Mouse (Mus musculus) c-Kit-negative CD71-positive TER-119-positive erythroid progenitor cells, embryonic 14.5 days (primary cell): ENCODE measurements around the gene Cd22.
"Not testable (repeated sequence)": the region's sequence is repeated elsewhere in the genome, so short reads cannot be mapped to it uniquely, and the experiment has no call there.

ENCODE experiments used
- DNase-seq: peaks from one replicate; pipeline ENCODE4 v3.0.0-alpha.2; 2013; ENCODE audit warnings: low read depth, low spot score

The Cd22 gene

DNA sequence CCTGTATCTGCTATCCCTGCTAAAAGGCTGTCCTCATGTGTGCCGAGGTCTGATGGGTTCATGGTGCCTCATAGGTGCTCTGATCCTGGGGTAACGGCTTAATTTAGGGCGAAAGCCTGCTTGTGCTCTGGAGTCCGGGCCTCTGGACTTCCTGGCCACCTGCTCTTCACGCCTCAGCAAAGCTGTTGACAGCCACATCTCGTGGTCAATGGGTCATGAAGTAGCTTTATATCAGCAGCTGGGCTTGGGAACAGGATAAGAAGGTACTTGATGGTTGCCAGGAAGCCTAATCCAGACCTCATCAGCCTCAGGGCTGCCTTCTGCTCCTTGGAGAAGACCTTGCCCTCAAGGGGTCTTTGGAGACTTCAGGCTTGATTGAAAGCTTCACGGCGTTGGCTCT is 16.8 kb downstream of the Cd22 start:
- no peak for DNase-seq

DNA sequence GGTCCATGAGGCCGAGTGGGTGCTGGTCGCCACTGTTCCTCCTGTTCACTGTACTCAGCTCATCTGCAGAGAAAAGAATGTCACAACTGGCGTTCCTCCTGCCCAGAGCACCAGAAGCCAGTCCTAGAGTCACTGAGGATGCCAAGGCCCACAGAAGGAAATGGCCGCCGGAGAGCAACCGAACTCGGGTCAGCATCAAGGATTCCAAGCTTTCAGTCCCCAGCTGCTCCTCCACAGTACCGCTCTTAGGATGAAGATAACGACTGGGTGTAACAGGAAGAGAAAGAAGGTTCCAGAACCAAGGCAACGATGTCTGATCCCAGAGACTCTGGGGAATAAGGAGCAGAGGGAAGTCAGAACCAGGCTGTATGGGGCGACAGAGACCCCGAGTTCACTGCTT is 18.7 kb downstream of the Cd22 start, which contains the start of gene Ffar1:
TSS of gene Ffar1 (minus strand) at position 101 of the 400 bp plus-strand sequence.
- DNase-seq: no peak

DNA sequence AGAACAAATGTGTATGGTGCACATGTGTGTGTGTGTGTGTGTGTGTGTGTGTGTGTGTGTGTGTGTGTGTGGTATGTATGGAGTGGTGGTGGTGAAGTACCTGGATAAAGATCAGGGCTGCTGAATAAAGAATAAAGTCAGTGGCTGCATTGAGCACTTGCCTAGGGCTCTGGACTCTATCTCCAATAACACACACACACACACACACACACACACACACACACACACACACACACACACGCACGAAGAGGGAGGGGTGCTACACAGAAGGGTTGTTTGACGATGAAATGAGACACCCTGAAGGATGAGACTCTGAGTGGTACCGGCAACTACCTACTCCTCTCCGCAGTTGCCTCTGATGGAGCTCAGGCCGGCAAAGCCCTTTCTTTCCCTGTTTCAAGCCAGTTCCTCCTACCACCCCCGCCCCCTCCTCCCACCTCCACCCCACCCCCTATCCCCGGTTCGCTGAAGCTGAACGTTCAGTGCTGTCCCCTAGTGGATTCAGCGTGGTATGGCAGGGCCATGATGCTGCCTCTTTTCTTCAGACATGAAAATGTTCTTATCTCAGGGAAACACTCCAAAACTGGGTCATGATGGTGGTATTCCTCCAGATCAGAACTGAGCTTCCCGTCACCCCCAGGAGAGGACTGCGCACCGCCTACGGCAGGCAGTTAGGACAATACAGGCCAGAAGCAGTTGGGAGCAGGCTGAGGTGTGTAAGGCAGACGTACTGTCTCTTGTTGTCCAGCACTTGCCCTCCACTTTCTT is 20.3 kb downstream of the Cd22 start:
- DNase-seq: no peak

DNA sequence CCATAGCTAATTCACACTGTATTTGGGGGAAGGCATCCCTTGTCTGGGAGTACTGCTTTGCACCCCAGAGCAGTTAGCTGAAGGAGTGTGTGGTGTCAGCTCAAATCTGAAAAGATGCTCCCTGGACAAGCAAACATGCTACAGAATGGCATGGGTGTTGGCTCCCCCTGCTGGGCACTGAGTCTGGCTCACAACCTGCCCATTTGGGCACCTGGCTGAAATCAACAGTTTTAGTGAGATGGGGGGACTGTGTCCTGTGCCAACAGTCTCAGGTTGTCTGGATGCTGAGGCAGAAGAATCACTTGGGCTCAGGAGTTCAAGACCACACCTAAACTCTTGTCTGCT is 20.9 kb downstream of the Cd22 start:
- no peak for DNase-seq

DNA sequence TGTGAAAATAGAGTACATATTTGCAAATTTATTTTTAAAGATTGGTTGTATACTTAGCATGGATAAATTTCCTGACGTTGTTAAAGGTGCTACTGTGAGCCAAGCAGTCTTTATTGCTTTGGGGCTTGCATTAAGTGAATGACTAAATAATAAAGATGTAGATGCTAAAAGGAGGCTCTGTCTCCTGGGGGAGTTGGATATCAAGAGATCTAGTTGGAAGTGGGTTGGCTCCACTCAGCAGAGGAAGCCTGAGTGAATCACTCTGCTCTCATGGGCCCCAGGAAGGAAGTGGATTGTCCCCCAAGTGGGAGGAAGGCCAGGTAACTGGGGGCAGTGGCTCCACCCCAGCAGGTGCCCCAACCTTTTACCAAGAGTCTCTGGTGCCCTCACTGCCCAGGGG is 22.4 kb downstream of the Cd22 start:
- DNase-seq: no peak

DNA sequence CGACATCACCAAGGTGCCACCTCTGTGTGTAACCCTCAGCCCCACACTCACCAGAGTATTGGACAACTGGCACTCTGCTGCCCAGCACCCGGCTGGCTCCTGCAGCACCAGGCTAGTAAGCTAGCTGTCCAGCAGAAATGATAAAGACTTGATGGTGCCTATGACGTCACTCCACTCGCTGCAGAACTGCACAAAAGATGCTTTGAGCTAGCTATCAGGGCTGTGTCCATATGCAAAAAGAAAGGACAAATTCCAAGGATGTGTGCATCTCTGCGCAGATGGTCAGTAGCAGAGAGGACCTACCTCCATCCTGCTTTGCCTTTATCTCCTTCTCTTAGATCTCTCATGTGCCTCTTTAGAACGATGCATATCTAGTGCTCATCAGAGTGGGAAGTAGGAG is 24.1 kb downstream of the Cd22 start, which contains the start of gene Ffar3:
TSS of gene Ffar3 (minus strand) at position 101 of the 400 bp plus-strand sequence.
- DNase-seq: no peak

DNA sequence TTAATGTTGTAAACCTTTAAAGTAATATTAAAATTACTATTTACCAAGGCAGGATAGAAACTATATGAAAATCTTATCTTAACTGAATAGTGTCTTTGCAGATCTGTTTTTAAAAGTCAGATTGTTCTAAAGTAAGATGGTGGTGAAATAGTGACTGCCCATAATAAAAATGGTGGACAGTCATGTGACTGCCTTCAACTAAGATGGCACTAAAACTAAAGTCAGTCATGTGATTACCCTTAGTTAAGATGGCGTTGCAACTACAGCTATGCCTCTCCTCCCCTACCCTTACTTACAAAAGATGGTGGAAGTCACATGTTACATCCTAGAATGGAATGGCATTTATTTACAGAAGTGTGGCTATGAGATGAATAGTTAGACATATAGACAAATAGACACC is 28.7 kb downstream of the Cd22 start:
- DNase-seq: no peak

GRCm38 (mm10) chr7:30847934-30848333 is 32.2 kb downstream of the Cd22 start:
- no peak for DNase-seq

DNA sequence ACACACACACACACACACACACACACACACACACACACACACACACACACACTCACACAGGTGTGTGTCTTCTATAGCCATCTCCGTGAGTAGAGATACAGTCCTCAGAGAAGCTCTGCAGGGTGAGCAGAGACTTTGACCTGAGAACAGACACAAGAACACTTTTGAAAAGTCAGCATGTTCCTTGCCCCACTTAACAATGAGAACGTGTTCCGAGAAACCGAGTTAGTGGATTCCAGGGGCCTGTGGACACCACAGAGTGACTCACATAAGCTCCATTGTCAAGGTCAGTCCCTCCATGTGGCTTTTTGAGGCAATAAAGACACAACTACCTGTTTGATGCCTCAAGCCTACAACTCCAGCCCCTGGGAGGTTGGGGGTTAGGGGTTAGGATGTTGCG is 32.8 kb downstream of the Cd22 start:
- no peak for DNase-seq

DNA sequence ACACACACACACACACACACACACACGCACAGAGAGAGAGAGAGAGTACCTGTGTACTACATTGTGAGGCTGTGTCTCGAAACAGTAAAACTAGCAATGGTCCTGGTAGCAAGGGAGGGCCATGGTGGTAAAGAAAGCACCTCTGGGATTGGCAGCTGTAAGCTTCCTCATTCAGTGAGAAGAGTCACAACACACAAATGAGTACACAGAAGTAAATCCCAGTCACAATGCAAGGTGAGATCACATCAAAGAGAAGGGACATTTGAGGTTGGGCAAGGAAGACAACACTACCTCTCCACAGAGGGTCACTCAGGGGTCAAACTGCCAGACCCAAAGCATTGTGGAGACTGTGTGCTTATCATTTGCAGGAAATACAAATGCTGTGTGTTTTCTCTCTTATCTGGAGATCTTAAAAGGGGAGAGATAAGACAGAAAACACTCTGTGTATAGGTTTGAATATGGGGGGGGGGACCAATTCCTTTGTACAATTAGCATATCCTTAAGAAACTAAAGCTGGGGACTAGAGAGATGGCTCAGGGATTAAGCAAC is 33.6 kb downstream of the Cd22 start:
- DNase-seq: no peak

DNA sequence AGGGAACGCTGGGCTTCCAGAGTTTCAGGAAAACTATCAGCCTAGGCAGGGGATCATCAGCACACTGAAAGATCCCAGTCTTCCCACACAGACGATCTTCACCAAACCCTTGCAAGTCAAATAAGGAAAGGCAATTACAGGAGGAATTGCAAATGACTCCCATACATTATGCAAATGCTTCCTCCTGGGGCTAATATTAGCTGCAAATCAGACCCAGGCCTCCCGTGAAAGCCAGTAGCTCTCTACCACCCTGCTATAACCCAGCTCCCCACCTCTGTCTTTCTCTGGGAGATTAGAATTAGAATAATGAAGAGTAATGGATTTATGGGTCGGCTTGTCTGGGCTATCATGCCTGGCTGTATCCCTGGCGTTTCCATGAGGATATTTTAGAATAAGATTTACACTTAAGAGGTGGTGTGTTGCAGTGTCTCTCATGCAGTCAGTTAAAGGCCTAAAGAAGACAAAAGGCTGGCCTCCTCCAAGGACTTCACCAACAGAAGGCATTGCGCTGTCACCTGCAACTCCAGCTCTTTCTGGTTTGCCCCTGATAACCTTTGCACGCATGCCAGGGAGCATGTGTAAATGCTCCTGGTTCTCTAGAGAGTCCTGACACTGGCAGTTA is 35.4 kb downstream of the Cd22 start:
- no peak for DNase-seq

- DNase-seq: no peak
These were observed 38.0 kb downstream of the Cd22 start for GRCm38 (mm10) chr7:30842092-30842491.

- DNase-seq: no peak
These were observed 38.8 kb downstream of the Cd22 start for GRCm38 (mm10) chr7:30841379-30841778.

DNA sequence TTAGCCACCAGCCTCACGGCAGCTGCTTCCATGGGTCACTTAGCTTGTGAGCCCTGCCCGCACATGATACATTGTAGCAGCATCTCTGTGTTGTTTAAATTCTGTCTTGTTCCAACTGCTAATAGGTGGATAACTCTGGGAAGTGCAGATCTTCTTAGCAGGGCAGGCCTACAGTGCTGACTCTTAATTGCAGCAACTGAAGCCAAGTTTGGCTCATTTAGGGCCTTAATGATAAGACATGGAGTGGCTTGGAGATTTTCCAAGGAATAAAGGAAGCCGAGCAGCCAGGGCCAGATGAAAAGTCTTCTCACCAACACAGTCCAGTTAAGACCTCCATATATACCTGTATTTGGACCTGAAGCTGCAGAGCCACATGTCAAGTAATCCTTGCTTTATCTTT is 39.8 kb downstream of the Cd22 start:
- no peak for DNase-seq

DNA sequence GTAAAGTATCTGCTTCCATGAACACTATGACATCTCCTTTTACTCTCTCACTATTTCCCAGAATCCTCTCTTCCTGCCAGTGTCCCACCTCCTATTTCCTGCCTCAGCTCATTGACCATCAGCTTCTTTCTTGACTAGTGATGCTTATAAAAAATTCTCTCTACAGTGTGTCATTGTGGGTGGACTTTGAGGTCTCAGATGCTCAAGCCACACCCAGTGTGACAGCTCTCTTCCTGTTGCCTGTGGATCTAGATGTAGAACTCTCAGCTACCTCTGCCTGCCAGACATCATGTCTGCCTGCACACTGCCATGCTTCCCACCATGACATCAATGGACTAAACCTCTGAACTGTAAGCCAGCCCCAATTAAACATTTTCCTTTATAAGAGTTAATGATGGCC is 42.9 kb downstream of the Cd22 start:
- no peak for DNase-seq

DNA sequence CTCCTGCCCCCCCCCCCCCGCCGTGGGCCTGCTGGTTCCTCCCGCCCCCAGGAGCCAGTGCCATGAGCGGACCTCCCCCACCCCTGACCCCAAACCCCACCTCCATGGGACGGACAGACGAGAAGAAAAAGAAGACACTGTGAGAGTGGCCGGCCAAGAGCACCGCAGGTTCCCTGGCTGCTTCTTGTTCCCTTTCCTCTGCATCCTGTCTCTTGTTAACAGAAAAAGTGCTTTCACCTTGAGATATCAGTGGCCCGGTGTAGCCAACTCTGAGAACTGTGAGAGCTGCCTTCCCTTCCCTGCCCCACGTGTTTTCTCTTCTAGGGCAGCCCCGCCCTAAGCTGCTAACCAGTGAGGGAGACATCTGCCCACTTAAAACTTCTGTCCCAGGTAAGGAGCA is 47.5 kb downstream of the Cd22 start:
- DNase-seq: not testable (repeated sequence)

GRCm38 (mm10) chr7:30832261-30832660 is 47.9 kb downstream of the Cd22 start:
- DNase-seq: no peak

- DNase-seq: no peak
These were observed 50.7 kb downstream of the Cd22 start for GRCm38 (mm10) chr7:30829428-30829827.

- not testable (repeated sequence) for DNase-seq
These were observed 51.3 kb downstream of the Cd22 start for GRCm38 (mm10) chr7:30828871-30829270.

DNA sequence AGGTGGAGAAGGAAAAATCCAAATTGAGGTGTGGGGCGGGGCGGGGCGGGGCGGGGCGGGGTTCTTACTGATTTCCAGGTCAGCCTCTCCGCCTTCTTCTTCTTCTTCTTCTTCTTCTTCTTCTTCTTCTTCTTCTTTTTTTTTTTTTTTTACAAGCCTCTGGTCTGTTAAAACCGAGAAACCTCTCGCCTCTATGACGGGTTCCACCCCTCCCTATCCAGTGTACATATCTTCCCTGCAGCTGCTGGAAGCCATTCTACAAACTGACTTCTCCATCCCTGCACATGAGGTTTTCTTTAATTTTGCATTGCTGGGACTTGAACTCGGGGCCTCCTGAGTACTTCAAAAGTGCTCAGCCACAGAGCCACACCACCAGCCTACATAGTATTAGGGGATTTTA is 53.5 kb downstream of the Cd22 start:
- DNase-seq: no peak

DNA sequence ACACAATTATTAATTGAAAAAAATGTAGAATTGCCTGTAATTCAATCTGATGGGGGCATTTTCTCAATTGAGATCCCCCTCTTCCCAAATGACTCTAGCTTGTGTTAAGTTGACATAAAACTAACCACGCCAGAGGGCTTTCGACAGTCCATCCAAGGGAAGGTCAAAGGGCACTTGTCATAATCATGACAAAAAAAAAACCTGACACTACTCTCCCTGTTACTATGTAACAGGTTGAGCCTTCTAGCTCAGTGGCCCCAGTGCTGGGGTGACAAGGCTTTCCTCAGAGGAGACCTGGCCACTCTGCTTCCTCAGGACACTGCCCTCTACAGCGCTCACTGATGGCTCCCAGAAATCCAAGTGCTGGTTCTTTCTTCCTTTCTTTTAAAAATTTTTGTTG is 55.8 kb downstream of the Cd22 start:
- no peak for DNase-seq

DNA sequence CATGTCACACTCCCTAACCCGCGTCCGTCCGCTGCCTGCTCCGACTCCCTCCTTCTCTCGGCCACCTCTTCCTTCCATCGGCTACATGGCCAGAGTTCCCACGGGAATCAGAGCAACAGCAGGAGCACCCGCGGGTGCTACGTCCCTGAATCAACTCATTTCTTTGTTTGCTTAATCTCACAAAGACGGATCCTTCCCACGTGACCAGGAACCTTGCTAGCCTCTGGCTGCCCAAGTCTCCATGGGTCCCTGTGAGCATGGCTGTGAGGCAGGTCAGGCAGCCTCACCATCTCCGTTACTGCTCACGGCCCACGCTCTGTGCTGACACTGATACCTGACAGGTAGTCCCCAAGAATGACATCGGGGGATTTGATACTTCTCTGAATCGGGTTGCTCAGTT is 56.5 kb downstream of the Cd22 start, which contains the start of gene Ffar2:
TSS of gene Ffar2 (minus strand) at position 101 of the 400 bp plus-strand sequence.
- DNase-seq: no peak

GRCm38 (mm10) chr7:30821532-30821931 is 58.6 kb downstream of the Cd22 start:
- DNase-seq: no peak
